Mouse (Mus musculus) limb, embryonic 14.5 days (tissue): Measurements from ENCODE around the gene Zbtb20. TPM values are rescaled to one million over a fixed set of nuclear protein-coding genes. Genes with fewer than 3 reads are reported as not detected.

Source experiments
- ATAC-seq: fragments of 200-750 bp; cut with Nextera tagmentation; 2 replicates; pipeline ENCODE4 v1.8.0; 2017; ENCODE audit warnings: low read depth, moderate number of reproducible peaks, moderate TSS enrichment; ENCODE audit not compliant: low FRiP score
- DNase-seq: peaks from one replicate; pipeline ENCODE4 v3.0.0-alpha.2; 2015; ENCODE audit warnings: low spot score
- H3K27ac ChIP-seq: fragments of 300-500 bp; sonication (generic); replicated peaks from 2 replicates; pipeline ENCODE4 v1.5.1; 2014; ENCODE audit warnings: low read depth, mild to moderate bottlenecking, low read length, moderate library complexity, mixed read lengths
- H3K27me3 ChIP-seq: fragments of 300-500 bp; sonication (generic); 2 replicates; pipeline ENCODE4 v1.6.1; 2014; ENCODE audit warnings: low read length, mixed read lengths; ENCODE audit not compliant: control insufficient read depth, insufficient read depth
- H3K36me3 ChIP-seq: fragments of 300-500 bp; sonication (generic); 2 replicates; pipeline ENCODE4 v1.6.1; 2014; ENCODE audit warnings: mild to moderate bottlenecking, low read length, moderate library complexity, mixed read lengths; ENCODE audit not compliant: control insufficient read depth, insufficient read depth
- H3K4me1 ChIP-seq: fragments of 300-500 bp; sonication (generic); 2 replicates; pipeline ENCODE4 v1.6.1; 2014; ENCODE audit warnings: antibody characterized with exemption, low read length, mixed read lengths; ENCODE audit not compliant: control insufficient read depth, insufficient read depth
- H3K4me2 ChIP-seq: fragments of 300-500 bp; sonication (generic); replicated peaks from 2 replicates; pipeline ENCODE4 v1.6.1; 2014; ENCODE audit warnings: low read depth, mild to moderate bottlenecking, low read length, moderate library complexity; ENCODE audit not compliant: severe bottlenecking
- H3K4me3 ChIP-seq: fragments of 300-500 bp; sonication (generic); replicated peaks from 2 replicates; pipeline ENCODE4 v1.5.1; 2014; ENCODE audit warnings: low read length
- H3K9ac ChIP-seq: fragments of 300-500 bp; sonication (generic); 2 replicates; pipeline ENCODE4 v1.6.1; 2014; ENCODE audit warnings: mild to moderate bottlenecking, low read depth, low read length, moderate library complexity; ENCODE audit not compliant: severe bottlenecking
- H3K9me3 ChIP-seq: fragments of 300-500 bp; sonication (generic); 2 replicates; pipeline ENCODE4 v1.6.1; 2016; ENCODE audit warnings: low read length; ENCODE audit not compliant: control insufficient read depth
- POLR2A ChIP-seq: fragments of 200-500 bp; IDR thresholded peaks from 2 replicates; pipeline ENCODE4 v1.8.0; 2012; ENCODE audit warnings: inconsistent platforms, mild to moderate bottlenecking, moderate library complexity, borderline replicate concordance; ENCODE audit not compliant: insufficient read depth, insufficient read length; ENCODE audit errors: extremely low read depth
- WGBS: fragments of 180-500 bp; shearing (Covaris S2); extraction: QIAGEN DNeasy Blood & Tissue Kit; methylation state at CpG from one replicate; pipeline ENCODE4 v1.1.7; 2014; 5-methylcytosine and 5-hydroxymethylcytosine counted together
- polyA plus RNA-seq, 2 experiments: library from polyadenylated mRNA; depleted of rRNA in 1 of 2; stranded (reverse) in 1 of 2; unstranded in 1 of 2; fragments of >200 nt; fragmentation: Nextera tagmentation in 1 of 2; extraction: Ambion mirVana in 1 of 2; gene quantifications; 2 replicates each; pipeline versions ENCODE4 v1.2.1 to v1.2.3; 2012 to 2014

The Zbtb20 gene
- polyA plus RNA-seq, 2 experiments: 2.5 to 17.6 TPM

DNA sequence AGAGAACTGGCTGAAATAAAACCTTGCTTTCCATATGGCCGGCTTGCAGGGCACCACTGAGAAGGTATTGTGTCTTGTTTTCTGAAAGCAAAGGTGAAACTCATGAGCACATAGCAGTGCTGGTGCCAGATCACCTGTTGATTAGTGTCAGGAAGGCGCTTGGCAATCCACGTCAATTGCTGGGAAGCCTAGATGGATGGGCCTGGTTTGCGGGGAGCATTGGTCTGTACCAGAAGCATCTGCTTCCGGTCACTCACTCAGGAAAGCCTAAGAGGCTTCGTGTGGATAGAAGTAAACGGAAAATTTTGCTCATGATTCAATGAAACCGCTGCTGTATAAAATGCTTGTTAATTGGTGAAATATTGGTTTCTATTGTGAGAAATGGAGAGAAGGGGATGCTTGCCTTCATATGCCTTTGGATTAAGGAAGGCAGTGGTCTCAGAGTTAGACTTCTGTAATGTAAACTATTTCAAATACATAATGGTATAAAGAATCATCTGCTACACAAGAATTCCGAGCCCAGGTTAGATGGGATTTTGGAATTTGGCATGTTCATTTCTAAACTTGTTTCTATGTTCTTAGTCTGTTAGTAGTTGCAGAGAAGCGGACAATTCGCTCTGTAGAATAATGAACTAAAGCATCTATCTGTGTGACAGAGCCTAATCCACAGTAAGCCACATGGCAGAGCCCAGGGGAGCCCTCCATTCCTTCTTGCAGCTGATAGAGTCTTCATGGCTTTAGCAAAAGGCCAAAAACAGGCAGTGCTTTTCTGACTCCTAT, 521.4 kb downstream of the Zbtb20 start:
- H3K4me1 ChIP-seq: no peaks in the 10 kb centered on the region

GRCm38 (mm10) chr16:43397629-43398323, 522.1 kb downstream of the Zbtb20 start:
- H3K4me3 ChIP-seq: no peak overlapping the region
- no peaks in the 10 kb centered on the region for H3K27me3 ChIP-seq
- WGBS: 89% methylated on average over 3 of the region's 3 CpGs
- no peak for ATAC-seq
- H3K36me3 ChIP-seq: no peaks in the 10 kb centered on the region
- no peaks in the 10 kb centered on the region for H3K4me1 ChIP-seq
- DNase-seq: no peak
- no peaks in the 10 kb centered on the region for H3K9me3 ChIP-seq
- H3K4me2 ChIP-seq: no peak overlapping the region
- H3K9ac ChIP-seq: no peak overlapping the region
- H3K27ac ChIP-seq: no peak overlapping the region
- no peak for TF ChIP-seq POLR2A

More for the DNA sequence above, 521.4 kb downstream of the Zbtb20 start:
- 75% methylated on average over 11 of the region's 11 CpGs for WGBS
- no peak overlapping the region for H3K27ac ChIP-seq
- no peak overlapping the region for H3K4me2 ChIP-seq
- ATAC-seq (no peak), DNase-seq (no peak)
- H3K36me3 ChIP-seq: no peaks in the 10 kb centered on the region
- no peak for TF ChIP-seq POLR2A
- no peak overlapping the region for H3K9ac ChIP-seq
- H3K9me3 ChIP-seq: no peaks in the 10 kb centered on the region
- no peak overlapping the region for H3K4me3 ChIP-seq
- H3K27me3 ChIP-seq: no peaks in the 10 kb centered on the region

GRCm38 (mm10) chr16:43399428-43399827, 523.7 kb downstream of the Zbtb20 start:
- H3K4me1 ChIP-seq: no peaks in the 10 kb centered on the region
- H3K27me3 ChIP-seq: no peaks in the 10 kb centered on the region
- no peak for TF ChIP-seq POLR2A
- no peaks in the 10 kb centered on the region for H3K9me3 ChIP-seq
- no peaks in the 10 kb centered on the region for H3K36me3 ChIP-seq
- no peak for ATAC-seq
- H3K4me2 ChIP-seq: no peak overlapping the region
- H3K27ac ChIP-seq: no peak overlapping the region
- no peak overlapping the region for H3K4me3 ChIP-seq
- no peak for DNase-seq
- H3K9ac ChIP-seq: no peak overlapping the region

- ATAC-seq: no peak
Measured at GRCm38 (mm10) chr16:43400046-43400445, 524.4 kb downstream of the Zbtb20 start.

DNA sequence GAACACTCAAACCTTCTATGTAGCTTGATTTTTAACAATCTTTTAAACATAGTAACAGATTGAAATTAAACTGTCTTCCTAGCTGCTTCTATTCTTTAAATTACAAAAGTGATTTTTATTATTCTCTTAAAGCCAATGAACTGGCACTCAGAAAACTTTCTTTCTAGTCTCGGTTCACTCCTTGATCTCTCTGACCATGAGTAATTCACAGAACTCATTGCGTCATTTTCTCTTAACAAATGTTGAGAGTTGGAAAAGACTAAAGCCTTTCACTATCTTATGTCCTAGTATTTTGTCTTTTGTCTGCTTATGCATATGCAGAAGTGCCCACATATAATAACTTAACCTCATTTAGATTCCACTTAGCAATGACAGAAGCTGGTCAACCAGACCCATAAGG, 525.3 kb downstream of the Zbtb20 start:
- no peak overlapping the region for H3K4me3 ChIP-seq
- no peaks in the 10 kb centered on the region for H3K9me3 ChIP-seq
- TF ChIP-seq POLR2A: no peak
- no peaks in the 10 kb centered on the region for H3K4me1 ChIP-seq
- no peak overlapping the region for H3K9ac ChIP-seq
- DNase-seq (no peak), ATAC-seq (no peak)
- no peak overlapping the region for H3K27ac ChIP-seq
- H3K4me2 ChIP-seq: no peak overlapping the region
- no peaks in the 10 kb centered on the region for H3K27me3 ChIP-seq
- 84% methylated on average over 2 of the region's 2 CpGs for WGBS
- no peaks in the 10 kb centered on the region for H3K36me3 ChIP-seq

More at GRCm38 (mm10) chr16:43400046-43400445, 524.4 kb downstream of the Zbtb20 start:
- Histone ChIP-seq H3K9me3 (no peaks in the 10 kb centered on the region), H3K36me3 (no peaks in the 10 kb centered on the region), H3K4me1 (no peaks in the 10 kb centered on the region), H3K4me3 (no peak overlapping the region), H3K9ac (no peak overlapping the region), H3K27me3 (no peaks in the 10 kb centered on the region), H3K27ac (no peak overlapping the region), H3K4me2 (no peak overlapping the region)
- TF ChIP-seq POLR2A: no peak
- DNase-seq: no peak
